Mouse (Mus musculus): ENCODE measurements at regions not wholly inside any gene's neighbourhood (a gene's known extent, or its start where the extent isn't known, plus 50 kb on each side); places are given as distances from the start of the nearest gene placed in this dataset.

GRCm38 (mm10) chr4:96980311-96980710 is 195.3 kb upstream of the Gm12695 start:
- H3K4me3 ChIP-seq (ENCODE audit: low read depth, low read length) = no peak overlapping the region
- no peaks in the 10 kb centered on the region for H3K4me1 ChIP-seq (ENCODE audit: control insufficient read depth, insufficient read depth, low read length)
- H3K36me3 ChIP-seq (replicated peaks; ENCODE audit: control insufficient read depth, insufficient read depth, low read depth, low read length) = no peaks in the 10 kb centered on the region
- H3K9ac ChIP-seq (replicated peaks; ENCODE audit: low read length) = no peak overlapping the region
- no peaks in the 10 kb centered on the region for H3K9me3 ChIP-seq (replicated peaks; ENCODE audit: control insufficient read depth, low read length)
- no peak overlapping the region for H3K4me2 ChIP-seq (ENCODE audit: low read depth, low read length)
- DNase-seq (ENCODE audit: low spot score) (no peak), ATAC-seq (replicated peaks; ENCODE audit: insufficient number of reproducible peaks, low FRiP score, low TSS enrichment, low read depth) (no peak)
- 76% methylated on average over 2 of the region's 2 CpGs for WGBS
- no peaks in the 10 kb centered on the region for H3K27me3 ChIP-seq (ENCODE audit: control insufficient read depth, insufficient read depth, low read length)
- H3K27ac ChIP-seq (replicated peaks; ENCODE audit: low read depth, low read length) = no peak overlapping the region

GRCm38 (mm10) chr4:96979876-96980275 is 194.9 kb upstream of the Gm12695 start:
- Histone ChIP-seq H3K9me3 (replicated peaks; ENCODE audit: control insufficient read depth, low read length) (no peaks in the 10 kb centered on the region), H3K36me3 (replicated peaks; ENCODE audit: control insufficient read depth, insufficient read depth, low read depth, low read length) (no peaks in the 10 kb centered on the region), H3K4me1 (ENCODE audit: control insufficient read depth, insufficient read depth, low read length) (no peaks in the 10 kb centered on the region), H3K27ac (replicated peaks; ENCODE audit: low read depth, low read length) (no peak overlapping the region), H3K9ac (replicated peaks; ENCODE audit: low read length) (no peak overlapping the region), H3K4me3 (ENCODE audit: low read depth, low read length) (no peak overlapping the region), H3K4me2 (ENCODE audit: low read depth, low read length) (no peak overlapping the region), H3K27me3 (ENCODE audit: control insufficient read depth, insufficient read depth, low read length) (no peaks in the 10 kb centered on the region)
- ATAC-seq (replicated peaks; ENCODE audit: insufficient number of reproducible peaks, low FRiP score, low TSS enrichment, low read depth) (no peak), DNase-seq (ENCODE audit: low spot score) (no peak)
- 94% methylated on average over 3 of the region's 3 CpGs for WGBS

GRCm38 (mm10) chr4:96974935-96975334 is 189.9 kb upstream of the Gm12695 start:
- no peak for ATAC-seq (replicated peaks; ENCODE audit: insufficient number of reproducible peaks, low FRiP score, low TSS enrichment, low read depth)
- 63% methylated on average over 3 of the region's 3 CpGs for WGBS

GRCm38 (mm10) chr4:96973804-96974203 is 188.8 kb upstream of the Gm12695 start:
- no peaks in the 10 kb centered on the region for H3K9me3 ChIP-seq (replicated peaks; ENCODE audit: control insufficient read depth, low read length)
- no peaks in the 10 kb centered on the region for H3K4me1 ChIP-seq (ENCODE audit: control insufficient read depth, insufficient read depth, low read length)
- H3K4me3 ChIP-seq (ENCODE audit: low read depth, low read length) = no peak overlapping the region
- DNase-seq (ENCODE audit: low spot score) = peak; percentile 28
- no peak for ATAC-seq (replicated peaks; ENCODE audit: insufficient number of reproducible peaks, low FRiP score, low TSS enrichment, low read depth)
- H3K27ac ChIP-seq (replicated peaks; ENCODE audit: low read depth, low read length) = no peak overlapping the region
- H3K9ac ChIP-seq (replicated peaks; ENCODE audit: low read length) = no peak overlapping the region
- no peak overlapping the region for H3K4me2 ChIP-seq (ENCODE audit: low read depth, low read length)
- no peaks in the 10 kb centered on the region for H3K27me3 ChIP-seq (ENCODE audit: control insufficient read depth, insufficient read depth, low read length)
- 60% methylated on average over 1 of the region's 1 CpGs for WGBS
- H3K36me3 ChIP-seq (replicated peaks; ENCODE audit: control insufficient read depth, insufficient read depth, low read depth, low read length) = no peaks in the 10 kb centered on the region

More at GRCm38 (mm10) chr4:96974935-96975334, 189.9 kb upstream of the Gm12695 start:
- Histone ChIP-seq H3K9me3 (replicated peaks; ENCODE audit: control insufficient read depth, low read length) (no peaks in the 10 kb centered on the region), H3K9ac (replicated peaks; ENCODE audit: low read length) (no peak overlapping the region), H3K4me2 (ENCODE audit: low read depth, low read length) (no peak overlapping the region), H3K4me3 (ENCODE audit: low read depth, low read length) (no peak overlapping the region), H3K36me3 (replicated peaks; ENCODE audit: control insufficient read depth, insufficient read depth, low read depth, low read length) (no peaks in the 10 kb centered on the region), H3K27ac (replicated peaks; ENCODE audit: low read depth, low read length) (no peak overlapping the region), H3K4me1 (ENCODE audit: control insufficient read depth, insufficient read depth, low read length) (no peaks in the 10 kb centered on the region), H3K27me3 (ENCODE audit: control insufficient read depth, insufficient read depth, low read length) (no peaks in the 10 kb centered on the region)
- no peak for DNase-seq (ENCODE audit: low spot score)

GRCm38 (mm10) chr4:96969199-96969598 is 184.2 kb upstream of the Gm12695 start:
- WGBS = 47% methylated on average over 5 of the region's 5 CpGs
- H3K9ac ChIP-seq (replicated peaks; ENCODE audit: low read length) = no peak overlapping the region
- no peak overlapping the region for H3K27ac ChIP-seq (replicated peaks; ENCODE audit: low read depth, low read length)
- no peaks in the 10 kb centered on the region for H3K9me3 ChIP-seq (replicated peaks; ENCODE audit: control insufficient read depth, low read length)
- ATAC-seq (replicated peaks; ENCODE audit: insufficient number of reproducible peaks, low FRiP score, low TSS enrichment, low read depth) (no peak), DNase-seq (ENCODE audit: low spot score) (peak; percentile 35)
- no peaks in the 10 kb centered on the region for H3K4me1 ChIP-seq (ENCODE audit: control insufficient read depth, insufficient read depth, low read length)
- no peak overlapping the region for H3K4me3 ChIP-seq (ENCODE audit: low read depth, low read length)
- H3K36me3 ChIP-seq (replicated peaks; ENCODE audit: control insufficient read depth, insufficient read depth, low read depth, low read length) = no peaks in the 10 kb centered on the region
- no peaks in the 10 kb centered on the region for H3K27me3 ChIP-seq (ENCODE audit: control insufficient read depth, insufficient read depth, low read length)
- H3K4me2 ChIP-seq (ENCODE audit: low read depth, low read length) = no peak overlapping the region

GRCm38 (mm10) chr4:96968545-96969164 is 183.7 kb upstream of the Gm12695 start:
- no peak overlapping the region for H3K27ac ChIP-seq (replicated peaks; ENCODE audit: low read depth, low read length)
- WGBS = 66% methylated on average over 10 of the region's 10 CpGs
- H3K27me3 ChIP-seq (ENCODE audit: control insufficient read depth, insufficient read depth, low read length) = no peaks in the 10 kb centered on the region
- no peak overlapping the region for H3K4me2 ChIP-seq (ENCODE audit: low read depth, low read length)
- DNase-seq (ENCODE audit: low spot score) (peak; percentile 27), ATAC-seq (replicated peaks; ENCODE audit: insufficient number of reproducible peaks, low FRiP score, low TSS enrichment, low read depth) (peak; percentile 78)
- H3K4me3 ChIP-seq (ENCODE audit: low read depth, low read length) = no peak overlapping the region
- no peaks in the 10 kb centered on the region for H3K4me1 ChIP-seq (ENCODE audit: control insufficient read depth, insufficient read depth, low read length)
- no peaks in the 10 kb centered on the region for H3K9me3 ChIP-seq (replicated peaks; ENCODE audit: control insufficient read depth, low read length)
- H3K9ac ChIP-seq (replicated peaks; ENCODE audit: low read length) = no peak overlapping the region
- H3K36me3 ChIP-seq (replicated peaks; ENCODE audit: control insufficient read depth, insufficient read depth, low read depth, low read length) = no peaks in the 10 kb centered on the region
